Mouse (Mus musculus): ENCODE results near the gene Hccs. TPM values are rescaled to one million over a fixed set of nuclear protein-coding genes. Genes with fewer than 3 reads are reported as not detected.
"Not testable (repeated sequence)": the region's sequence is repeated elsewhere in the genome, so short reads cannot be mapped to it uniquely, and the experiment has no call there.

The Hccs gene
- 35.5 and 35.9 TPM in 2 replicates for total RNA-seq (2017)

DNA sequence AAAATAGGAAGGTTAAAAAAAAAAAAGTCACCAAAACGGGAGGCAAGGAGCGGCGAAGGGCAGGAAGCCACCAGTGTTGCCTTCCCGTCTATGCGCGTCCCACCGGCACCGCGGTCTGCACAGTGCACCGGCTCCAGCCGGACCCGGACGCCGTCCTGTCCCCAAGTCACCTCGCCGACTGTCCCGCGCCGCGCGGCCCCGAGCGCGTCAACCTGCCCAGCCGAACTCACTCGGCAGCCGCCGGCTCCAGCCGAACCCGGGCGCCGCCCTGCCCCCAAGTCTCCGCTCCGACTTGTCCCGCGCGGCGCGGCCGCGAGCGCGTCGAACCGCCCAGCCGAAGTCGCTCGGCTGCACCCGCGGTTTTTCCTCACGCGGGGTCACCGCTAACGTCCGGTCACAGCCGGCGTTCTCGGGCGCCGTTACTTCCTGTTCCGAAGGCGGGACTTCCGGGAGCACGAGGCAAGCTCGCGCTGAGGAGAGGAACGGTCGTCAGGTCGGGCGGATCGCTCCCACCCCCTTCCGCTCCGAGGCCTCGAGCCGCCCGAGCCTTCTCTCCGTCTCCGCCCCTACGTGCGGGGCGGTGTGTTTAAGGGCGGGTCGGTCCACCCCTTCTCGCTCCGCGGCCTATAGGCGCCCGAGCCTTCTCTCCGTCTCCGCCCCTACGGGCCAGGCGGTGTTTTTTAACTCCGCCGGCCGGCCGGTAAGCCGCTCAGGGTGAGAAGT is at the start of gene Hccs:
Gene Hccs (minus strand): TSS at position 428 of the 723 bp plus-strand sequence.
- ATAC-seq (replicated peaks; ENCODE audit: low read depth, poor library complexity, severe bottlenecking) = peak; percentile 98

DNA sequence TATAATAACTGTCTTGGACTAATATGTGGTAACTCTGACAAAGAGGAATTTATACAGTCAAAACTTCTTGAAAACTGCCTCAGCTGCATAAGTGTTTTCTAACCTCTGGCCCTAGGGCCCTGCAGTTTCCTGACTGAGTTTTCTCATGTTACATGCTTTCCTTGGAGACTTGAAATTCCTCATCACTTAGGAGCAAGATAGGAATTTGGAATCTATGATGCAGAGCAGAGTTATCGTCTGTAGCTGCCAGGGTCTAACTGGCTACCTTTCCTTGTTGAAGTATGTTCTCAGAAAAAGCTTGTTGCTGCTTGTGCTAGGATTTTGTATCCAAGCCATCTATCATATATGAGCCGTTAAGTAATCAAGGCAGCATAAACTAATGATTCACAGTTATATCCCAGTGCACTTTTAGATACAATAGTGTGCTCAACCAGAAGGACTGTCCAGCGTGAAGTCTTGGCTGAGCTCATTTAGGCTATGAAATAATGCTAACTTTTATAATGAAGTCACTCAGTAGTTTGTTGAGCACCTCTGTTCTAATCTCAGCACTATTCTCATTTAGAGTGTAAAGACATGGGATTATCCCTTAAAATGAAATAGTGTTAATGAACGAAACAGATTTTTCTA is 37.1 kb upstream of the Hccs start:
- no peak for ATAC-seq (replicated peaks; ENCODE audit: low read depth, poor library complexity, severe bottlenecking)

- ATAC-seq (replicated peaks; ENCODE audit: low read depth, poor library complexity, severe bottlenecking) = no peak
These were observed 18.0 kb upstream of the Hccs start for GRCm38 (mm10) chrX:169338213-169338612.

DNA sequence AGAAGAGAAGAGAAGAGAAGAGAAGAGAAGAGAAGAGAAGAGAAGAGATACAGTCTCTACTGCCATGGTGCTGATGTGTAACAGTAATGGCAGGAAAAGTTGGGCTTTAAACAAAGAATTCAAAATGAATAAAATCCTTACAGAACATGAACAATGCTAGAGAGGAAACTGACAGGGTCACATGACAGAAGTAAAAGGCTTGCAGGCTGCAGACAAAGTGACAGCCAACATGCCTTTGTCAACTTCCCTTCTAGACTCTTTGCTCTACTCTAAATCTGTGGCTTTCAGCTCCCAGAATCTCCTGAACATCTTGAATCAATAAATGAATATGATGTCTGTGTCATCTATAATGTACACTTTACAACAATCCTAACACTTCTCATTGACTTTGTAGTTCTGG is 17.4 kb upstream of the Hccs start:
- ATAC-seq (replicated peaks; ENCODE audit: low read depth, poor library complexity, severe bottlenecking) = no peak

DNA sequence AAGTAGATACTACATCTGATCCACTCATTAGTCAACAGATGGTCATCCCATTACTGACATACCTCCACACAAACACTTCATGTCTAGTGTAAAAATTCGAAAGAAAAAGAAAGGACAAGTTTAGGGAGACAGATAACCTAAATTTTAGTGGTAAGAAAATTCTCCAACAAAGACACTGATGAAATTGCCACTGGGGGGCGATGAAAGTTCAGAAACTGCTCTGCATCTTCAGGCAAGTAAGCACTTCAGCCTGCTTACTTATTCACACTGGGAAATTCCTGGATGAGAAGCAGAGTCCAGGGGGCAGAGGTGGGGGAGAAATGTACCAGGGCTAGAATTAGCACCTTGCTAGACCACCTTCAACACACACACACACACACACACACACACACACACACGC is 12.1 kb upstream of the Hccs start:
- no peak for ATAC-seq (replicated peaks; ENCODE audit: low read depth, poor library complexity, severe bottlenecking)

- peak; percentile 89 for ATAC-seq (replicated peaks; ENCODE audit: low read depth, poor library complexity, severe bottlenecking)
These were observed 5.9 kb upstream of the Hccs start for GRCm38 (mm10) chrX:169325929-169326595.

- ATAC-seq (replicated peaks; ENCODE audit: low read depth, poor library complexity, severe bottlenecking) = not testable (repeated sequence)
These were observed 465 bp upstream of the Hccs start for GRCm38 (mm10) chrX:169320668-169321005.

DNA sequence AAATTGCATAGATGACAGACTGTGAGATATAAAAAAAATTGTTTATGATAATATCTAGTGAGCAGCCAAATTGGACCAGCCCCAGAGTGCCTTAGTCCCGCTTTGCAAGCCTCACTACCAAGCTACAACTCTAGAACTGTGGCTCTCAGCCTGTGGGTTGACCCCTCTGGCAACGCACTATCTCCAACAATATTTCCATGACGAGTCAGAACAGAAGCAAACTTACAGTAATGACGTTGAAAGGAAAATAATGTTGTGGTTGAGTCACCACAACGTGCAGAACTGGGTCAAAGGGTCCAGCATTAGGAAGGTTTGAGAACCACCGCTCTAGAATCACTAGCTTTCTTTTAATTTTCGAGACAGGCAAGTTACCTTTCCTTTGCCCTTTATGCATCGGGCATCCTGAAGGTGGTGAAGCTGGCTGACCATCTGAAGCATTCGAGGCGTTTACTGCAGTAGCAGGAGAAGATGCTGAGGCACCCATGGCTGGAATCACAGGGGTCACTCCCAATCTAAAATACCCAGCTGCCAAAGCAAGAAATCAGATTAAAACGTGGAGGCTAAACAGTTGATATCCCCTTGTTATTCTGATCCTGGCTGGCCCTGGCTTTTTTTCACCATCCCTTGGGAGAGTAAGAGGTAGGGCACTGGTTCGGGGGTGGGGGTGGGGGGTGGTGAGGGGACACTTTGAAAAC is 959 bp downstream of the Hccs start:
- ATAC-seq (replicated peaks; ENCODE audit: low read depth, poor library complexity, severe bottlenecking) = peak; percentile 27

- ATAC-seq (replicated peaks; ENCODE audit: low read depth, poor library complexity, severe bottlenecking) = no peak
These were observed 11.6 kb downstream of the Hccs start for GRCm38 (mm10) chrX:169308559-169308958.

DNA sequence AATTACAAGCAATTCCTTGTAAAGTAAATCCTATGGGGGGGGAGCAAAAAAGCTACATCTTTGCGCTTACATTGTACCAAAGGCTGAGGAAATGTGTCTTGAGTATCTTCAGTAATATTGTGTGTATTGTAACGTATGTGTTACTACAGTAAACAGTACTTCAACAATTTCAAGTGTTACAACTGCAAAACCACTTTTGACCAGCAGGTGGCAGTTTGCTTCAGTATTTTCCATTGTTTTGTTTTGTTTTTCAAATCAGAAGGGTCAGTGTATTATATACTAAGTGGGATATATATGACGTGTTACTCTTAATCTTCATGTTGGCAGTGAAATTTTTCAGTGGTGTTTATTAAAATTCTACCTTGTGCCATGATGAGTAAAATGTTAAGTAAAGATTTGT is 16.2 kb downstream of the Hccs start:
- peak; percentile 34; the same call in 1 of the 2 replicates for ATAC-seq (replicated peaks; ENCODE audit: low read depth, poor library complexity, severe bottlenecking)

DNA sequence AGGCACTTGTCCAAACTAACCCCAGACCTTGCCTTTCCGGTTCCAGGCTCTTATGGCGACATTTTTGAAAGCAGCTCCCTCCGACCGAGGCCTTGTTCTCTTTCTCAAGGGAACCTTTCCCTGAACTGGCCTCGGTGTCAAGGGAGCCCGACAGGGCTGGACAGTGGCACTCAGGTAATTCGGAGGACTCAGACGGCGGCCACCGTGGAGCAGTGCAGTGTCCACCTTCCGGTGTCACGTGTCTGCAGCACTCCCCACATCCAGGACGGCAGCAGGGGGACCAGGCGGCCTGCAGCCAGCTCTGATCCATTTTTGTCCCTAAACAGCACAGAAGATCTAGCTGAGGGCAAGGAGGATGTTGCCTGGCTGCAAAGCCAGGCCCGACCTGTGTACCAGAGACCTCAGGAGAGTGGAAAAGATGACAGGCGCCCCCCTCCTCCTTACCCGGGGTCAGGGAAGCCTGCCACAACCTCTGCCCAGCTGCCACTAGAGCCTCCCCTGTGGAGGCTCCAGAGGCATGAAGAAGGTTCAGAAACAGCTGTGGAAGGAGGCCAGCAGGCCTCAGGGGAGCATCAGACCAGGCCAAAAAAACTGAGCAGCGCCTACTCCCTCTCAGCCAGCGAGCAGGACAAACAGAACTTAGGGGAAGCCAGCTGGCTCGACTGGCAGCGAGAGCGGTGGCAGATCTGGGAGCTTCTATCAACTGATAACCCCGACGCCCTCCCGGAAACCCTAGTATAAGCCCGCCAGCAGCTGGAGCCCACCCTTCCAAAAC is 17.7 kb downstream of the Hccs start:
- ATAC-seq (replicated peaks; ENCODE audit: low read depth, poor library complexity, severe bottlenecking) = no peak

- peak; percentile 98 for ATAC-seq (replicated peaks; ENCODE audit: low read depth, poor library complexity, severe bottlenecking)
These were observed 20.6 kb downstream of the Hccs start for GRCm38 (mm10) chrX:169299579-169299978.

- ATAC-seq (replicated peaks; ENCODE audit: low read depth, poor library complexity, severe bottlenecking) = no peak
These were observed 56.6 kb downstream of the Hccs start for GRCm38 (mm10) chrX:169263433-169264172.

DNA sequence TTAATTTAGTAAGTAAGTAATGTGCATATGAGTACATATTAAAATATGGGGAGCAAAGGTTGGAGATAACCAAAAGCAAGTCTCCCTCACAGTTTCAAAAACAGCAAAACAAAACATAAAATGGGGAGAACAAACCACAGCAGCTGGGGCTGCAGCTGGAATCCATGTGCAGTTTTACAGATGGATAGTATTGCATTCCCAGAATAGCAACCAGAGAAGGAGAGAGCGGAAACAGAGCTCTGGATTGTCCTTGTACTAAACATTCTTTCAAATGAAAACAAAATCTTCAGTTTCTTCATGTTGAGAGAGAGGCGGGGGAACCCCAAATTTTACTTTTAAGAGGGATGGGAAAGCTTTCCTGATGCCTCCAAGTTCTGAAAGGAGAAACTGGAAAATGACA is 58.0 kb downstream of the Hccs start:
- ATAC-seq (replicated peaks; ENCODE audit: low read depth, poor library complexity, severe bottlenecking) = no peak

- peak; percentile 47; the same call in 1 of the 2 replicates for ATAC-seq (replicated peaks; ENCODE audit: low read depth, poor library complexity, severe bottlenecking)
These were observed 59.1 kb downstream of the Hccs start for GRCm38 (mm10) chrX:169261034-169261433.

DNA sequence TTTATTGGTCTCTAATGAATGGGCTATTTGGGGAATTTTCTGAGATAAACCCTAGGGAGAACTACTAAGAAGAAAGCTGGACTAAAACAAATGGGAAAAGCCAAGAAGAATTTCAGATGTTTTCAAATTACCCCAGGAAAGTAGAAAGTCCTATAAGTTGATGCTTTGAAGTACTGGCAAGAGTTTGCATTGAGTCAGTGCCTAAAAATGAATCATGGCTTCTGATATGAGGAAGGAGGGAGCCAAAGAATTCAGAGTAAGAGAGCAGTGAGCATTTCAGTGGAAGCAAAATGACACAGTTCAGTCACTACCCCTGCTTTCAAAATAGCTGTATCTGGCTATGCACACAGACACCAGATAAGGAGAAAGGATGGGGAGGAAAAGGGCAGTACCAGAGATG is 63.4 kb downstream of the Hccs start:
- ATAC-seq (replicated peaks; ENCODE audit: low read depth, poor library complexity, severe bottlenecking) = no peak

GRCm38 (mm10) chrX:169255915-169256314 is 64.3 kb downstream of the Hccs start:
- no peak for ATAC-seq (replicated peaks; ENCODE audit: low read depth, poor library complexity, severe bottlenecking)

GRCm38 (mm10) chrX:169222357-169223062 is 97.7 kb downstream of the Hccs start:
- no peak for ATAC-seq (replicated peaks; ENCODE audit: low read depth, poor library complexity, severe bottlenecking)

DNA sequence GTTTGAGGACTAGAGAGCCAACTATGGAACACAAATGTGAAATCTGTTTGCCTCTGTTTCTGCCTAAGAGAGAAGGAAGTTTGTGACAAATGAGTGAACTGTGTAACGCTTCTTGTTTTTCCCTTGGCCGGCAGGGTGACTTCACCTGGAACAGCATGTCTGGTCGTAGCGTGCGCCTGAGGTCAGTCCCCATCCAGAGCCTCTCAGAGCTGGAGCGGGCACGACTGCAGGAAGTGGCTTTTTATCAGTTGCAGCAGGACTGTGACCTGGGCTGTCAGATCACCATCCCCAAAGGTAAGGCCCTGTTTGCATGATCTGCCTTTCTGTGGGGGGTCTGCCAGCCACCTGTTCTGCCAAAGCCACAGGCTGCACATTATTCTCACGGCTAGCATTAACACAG is 100.1 kb downstream of the Hccs start:
- ATAC-seq (replicated peaks; ENCODE audit: low read depth, poor library complexity, severe bottlenecking) = peak; percentile 61
